Mouse (Mus musculus) retina, adult 2 months (tissue): ENCODE data around the gene Gpr63.
"Not testable (repeated sequence)": the region's sequence is repeated elsewhere in the genome, so short reads cannot be mapped to it uniquely, and the experiment has no call there.

ENCODE experiments used
- DNase-seq: peaks from one replicate; pipeline ENCODE4 v3.0.0-alpha.2; 2012; ENCODE audit warnings: low read depth, low spot score

The Gpr63 gene

DNA sequence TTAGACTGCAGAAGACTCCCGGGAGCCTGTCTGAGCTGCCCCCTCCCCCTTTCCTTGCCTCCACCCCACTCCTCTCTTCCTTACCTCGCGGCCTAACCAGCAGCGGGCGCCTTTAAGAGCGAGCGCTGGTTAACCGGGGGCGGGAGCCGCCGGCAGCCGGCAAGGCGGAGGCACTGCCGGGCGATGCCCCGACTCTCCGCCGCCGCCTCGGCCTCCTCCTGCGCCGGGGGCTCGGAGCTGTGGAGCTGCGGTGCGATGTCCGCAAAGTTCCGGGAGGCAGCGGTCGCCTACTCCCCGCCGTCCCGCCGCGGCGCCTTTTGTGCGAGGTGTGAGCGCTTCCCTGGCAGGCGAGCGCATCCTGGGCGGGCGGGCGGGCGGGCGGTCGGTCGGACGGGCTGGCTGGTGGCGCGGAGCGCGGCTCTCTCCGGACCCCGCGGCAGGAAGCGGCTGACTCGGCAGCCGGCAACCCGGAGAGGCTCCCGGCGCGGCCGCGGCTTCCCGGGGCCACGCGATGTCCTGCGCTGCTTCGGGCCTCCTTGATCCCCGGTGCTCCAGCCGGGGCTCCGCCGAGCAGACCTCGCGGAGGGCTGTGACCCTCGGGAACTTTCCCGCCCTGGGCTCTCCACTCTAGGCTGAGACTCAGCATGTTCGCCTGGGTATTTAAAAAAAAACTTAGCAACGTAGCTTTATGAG lies at the start of gene Gpr63:
Gene Gpr63, plus strand, starts transcription at position 109 of the 693 bp plus-strand sequence.
- peak; percentile 16 for DNase-seq

DNA sequence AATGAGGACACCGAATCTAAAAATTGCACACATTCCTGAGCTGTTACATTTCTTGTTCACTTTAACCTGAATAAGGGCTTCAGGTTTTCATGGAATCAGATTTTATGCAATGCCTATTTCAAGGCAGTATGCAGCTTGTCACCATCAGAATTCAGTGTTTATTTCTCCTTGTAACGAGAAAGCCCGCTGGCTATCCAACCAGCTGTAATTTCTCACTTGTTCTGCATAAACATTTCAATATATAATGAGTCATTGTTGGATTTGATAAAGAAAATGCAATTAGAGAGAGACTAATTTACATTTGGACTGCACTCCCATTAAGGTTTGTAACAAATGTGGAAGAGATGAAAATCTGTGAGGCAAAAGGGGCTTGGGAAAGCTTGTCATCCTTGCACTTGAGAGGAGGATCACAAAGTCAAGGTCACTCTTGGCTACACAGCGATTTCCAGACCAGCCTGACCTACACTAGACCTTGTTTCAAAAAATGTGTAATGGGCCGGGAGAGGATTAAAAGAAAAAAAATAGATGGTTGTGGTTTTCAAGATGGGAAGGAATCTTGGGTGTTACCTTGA lies 46.1 kb upstream of the Gpr63 start:
- no peak for DNase-seq

DNA sequence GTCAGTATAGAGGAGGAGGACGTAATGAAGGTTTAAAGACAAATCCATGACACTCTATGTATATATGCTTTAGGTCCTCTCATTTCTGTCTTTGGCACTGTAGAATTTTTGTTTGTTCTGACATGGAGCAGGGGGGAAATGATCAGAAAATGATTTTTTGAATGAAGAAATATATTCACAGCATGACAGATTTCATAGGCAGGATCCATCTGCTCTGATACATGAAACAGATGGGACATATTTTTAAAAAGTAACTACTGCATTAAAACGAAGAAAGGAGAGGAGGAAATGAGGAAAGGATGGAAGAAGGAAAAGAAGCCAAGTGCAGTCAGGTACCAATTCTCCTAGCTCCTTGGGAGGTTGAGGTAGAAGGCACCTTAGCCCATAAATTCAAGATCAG lies 41.5 kb upstream of the Gpr63 start:
- DNase-seq = no peak

DNA sequence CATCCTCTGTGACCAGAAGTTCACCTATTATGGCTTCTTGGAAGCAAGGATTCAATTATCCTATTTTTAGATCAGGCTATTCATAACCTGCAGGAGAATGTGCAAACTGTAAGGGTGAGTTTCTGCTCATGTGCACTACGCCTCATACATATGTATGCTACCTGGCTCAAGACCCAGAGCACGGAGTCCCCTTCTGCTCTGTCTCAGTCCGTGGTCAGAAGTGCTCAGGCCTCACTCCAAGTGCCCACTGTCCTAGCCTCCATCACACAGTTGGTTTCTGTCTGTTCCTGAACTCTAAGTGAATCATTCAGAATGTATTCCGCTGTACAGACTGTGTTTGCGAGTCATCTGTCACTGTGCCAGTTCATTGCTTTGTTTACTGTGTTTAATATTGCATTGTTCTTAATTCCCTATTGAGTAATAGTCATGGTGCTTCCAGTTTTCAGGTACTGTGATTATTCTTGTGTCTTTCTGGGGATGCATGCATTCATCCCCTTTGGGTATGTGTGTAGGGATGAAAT lies 37.9 kb upstream of the Gpr63 start:
- DNase-seq = no peak

DNA sequence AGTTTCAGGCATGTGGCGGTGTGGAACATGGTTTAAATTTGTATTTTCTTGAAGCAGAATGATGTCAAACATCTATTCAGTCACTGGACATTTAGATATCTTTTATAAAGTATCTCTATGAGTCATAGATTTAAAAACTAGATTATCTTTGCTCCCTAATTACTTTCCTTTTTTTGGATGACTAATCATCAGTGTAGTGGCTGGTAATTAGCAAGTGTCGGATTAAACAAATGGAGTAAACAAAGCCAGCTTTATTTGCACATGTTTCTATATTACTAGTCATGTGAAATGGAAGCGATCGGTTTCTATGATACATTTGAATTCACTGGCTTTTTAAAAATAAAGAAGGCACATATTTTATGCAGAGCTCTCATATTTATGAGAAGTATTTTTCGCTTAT lies 37.3 kb upstream of the Gpr63 start:
- DNase-seq = no peak

DNA sequence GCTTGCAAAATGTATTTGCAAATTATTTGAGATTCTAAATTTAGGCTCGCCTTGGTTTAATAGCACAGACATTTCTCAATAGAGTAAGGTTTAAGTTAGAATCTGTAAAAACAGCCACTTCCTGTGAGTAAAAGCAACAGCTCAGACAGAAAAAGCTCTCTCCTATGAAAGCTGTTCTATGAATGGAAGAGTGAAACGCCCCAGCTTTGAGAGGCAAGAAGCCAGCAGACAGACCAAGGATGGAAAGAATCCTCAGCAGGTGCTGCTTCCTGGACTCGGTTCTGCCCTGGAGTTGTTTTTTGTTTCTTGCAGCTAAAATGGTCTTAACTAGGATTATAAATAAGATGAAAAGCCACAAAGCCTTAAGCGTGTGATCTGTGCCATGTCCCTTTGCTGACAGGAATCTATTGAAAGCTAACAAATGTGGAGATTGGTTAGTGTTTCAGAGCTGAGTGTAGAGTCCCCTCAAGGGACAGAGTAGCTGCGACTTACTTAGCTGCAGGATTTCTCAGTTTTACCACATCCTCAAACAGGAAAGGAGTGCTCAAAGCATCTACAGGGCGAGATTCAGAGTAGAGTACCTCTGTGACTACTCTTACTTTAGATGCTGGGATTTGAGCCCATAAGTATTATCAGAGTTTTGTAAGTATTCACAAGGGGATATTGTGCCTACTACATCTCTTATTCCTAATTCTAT lies 23.3 kb upstream of the Gpr63 start:
- DNase-seq = no peak

DNA sequence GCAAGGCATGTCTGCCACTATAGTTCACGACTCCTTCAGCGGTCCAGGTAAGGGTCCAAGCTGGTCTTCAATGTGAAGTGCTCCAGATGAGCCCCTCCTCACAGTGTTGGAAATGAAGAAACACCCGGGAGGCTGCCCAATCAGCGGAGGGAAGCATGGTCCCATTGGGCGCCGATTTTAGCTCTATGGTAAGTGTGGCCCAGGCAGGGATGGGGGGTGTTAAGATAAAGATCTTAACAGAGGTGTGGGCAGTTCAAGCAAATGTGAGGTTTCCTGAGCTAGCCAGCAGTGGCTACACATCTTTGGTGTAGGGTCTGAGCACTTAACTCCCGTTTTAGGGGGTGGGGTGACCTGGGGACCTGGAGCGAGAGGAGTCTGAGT lies 299 bp upstream of the Gpr63 start:
- no peak for DNase-seq

DNA sequence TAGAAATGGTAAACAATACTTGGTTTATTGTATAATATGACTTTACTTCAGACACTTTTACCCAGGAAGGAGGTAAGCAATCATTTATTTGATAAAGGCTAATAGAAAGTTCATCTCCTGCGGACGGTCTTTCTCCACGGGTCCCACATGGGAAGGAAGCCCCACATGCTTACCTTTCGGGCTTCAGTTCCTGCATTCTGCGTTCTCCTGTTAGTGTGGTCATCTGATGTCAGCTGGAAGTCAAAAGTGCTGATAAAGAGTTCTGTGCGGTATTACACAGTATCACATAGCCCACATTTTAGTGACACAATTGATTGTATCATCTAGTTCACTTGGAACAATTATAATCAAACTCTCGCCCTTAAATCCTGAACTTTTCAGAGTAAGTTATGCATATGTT lies 1.0 kb downstream of the Gpr63 start:
- no peak for DNase-seq

DNA sequence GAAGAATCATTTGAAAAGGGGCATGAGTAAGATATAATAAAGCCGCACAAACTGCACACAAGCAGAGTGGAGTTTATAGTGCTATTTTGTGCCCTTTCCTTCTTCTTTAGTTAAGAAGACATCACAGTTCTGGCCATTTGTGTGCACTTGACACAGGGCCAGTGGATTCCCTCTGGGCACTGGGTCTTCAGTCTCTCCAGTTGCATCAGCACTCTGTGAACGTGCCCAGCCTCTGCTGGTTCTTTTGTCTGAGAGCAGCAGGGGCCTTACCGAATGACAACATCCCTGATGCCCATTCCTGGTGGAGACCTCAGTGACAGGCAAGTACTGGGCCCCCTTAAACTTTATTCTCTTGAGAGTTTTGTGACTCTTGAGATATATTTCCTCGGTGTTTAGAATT lies 12.4 kb downstream of the Gpr63 start:
- no peak for DNase-seq

DNA sequence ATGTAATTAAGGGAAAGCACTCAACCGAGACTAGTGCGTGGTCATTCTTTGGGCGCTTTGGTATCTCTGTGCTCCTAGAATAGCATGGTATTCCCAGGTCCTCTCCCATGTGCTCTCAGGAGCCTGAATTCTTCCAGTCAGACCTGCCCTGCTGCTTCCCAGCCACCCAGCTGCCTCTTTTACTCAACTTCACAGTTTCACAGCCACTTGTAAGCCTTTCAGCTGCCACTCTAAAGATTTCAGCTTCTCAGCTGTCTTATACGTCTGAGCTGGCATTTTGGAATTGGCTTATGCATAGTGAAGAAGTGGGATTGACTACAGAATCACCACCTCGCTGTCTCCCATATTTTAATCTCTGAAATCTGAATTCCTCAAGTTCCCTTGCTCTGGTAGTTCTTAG lies 19.4 kb downstream of the Gpr63 start:
- DNase-seq = no peak

DNA sequence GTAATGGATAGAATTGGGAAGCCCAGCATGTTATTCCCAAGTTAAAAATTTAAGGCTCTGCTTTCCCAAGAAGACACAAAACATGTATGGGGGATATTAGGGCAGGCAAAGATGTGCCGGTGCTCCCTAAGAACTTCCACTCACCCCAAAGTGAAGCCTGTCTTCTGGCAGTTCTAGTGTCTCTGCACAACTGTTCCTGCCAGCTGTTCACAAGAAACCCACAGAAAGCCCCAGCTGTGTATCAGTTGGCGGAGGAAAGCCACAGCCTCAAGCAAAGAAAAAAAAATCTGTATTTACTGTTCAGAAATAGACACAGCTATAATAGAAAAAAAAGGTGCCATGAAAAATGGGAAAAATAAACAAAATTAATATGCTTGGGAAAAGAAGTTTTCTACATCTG lies 25.3 kb downstream of the Gpr63 start:
- no peak for DNase-seq

DNA sequence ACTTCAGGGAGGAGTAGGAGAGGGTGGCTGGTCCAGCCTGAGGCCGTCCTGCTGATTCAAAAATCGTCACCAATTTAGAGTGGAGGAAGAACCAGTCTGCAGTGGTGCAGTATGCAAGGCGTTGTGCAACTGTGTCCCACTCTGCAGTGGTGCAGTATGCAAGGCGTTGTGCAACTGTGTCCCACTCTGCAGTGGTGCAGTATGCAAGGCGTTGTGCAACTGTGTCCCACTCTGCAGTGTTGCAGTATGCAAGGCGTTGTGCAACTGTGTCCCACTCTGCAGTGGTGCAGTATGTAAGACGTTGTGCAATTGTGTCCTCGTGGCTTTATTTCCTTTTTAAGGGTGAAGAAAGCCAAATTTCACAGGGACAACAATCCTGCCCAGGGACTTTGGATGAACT lies 43.1 kb downstream of the Gpr63 start:
- DNase-seq = not testable (repeated sequence)

DNA sequence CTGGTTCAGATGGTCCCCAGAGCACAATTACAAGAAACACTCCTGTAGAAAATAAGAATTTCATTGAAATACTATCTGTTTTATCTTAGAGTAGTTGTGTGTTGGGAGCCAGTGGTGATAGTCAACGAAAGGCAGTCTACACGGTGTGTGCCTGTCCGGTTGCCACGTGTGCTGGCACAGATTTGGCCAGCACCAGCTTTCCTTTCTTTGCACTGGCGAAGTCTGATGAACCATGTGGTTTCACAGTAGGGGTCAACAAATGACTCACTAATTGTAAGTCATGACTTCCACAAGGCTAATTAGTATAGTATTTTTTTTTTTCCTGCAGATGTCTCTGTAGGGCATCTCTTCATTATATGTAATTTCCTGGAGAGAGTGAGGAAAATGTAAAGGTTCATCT lies 45.6 kb downstream of the Gpr63 start:
- DNase-seq = no peak

DNA sequence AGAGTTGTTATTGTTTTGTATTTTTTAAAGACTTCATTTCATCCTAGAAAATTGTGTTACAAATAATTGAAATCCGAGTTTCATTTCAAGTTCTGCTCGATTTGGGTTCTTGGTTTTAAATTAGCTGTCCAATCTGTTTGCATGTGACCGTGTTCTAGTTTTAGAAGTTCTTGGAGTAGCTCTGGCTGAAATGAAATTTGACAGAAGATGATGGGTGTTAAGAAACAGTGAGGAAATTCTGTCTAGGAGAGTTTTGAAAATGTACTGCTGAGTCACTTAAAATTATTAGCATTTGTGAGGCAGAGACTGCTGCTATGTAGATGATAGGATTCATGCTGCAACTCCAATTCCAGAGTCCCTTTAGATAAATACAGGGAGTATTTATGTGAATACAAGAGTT lies 46.5 kb downstream of the Gpr63 start:
- DNase-seq = no peak

DNA sequence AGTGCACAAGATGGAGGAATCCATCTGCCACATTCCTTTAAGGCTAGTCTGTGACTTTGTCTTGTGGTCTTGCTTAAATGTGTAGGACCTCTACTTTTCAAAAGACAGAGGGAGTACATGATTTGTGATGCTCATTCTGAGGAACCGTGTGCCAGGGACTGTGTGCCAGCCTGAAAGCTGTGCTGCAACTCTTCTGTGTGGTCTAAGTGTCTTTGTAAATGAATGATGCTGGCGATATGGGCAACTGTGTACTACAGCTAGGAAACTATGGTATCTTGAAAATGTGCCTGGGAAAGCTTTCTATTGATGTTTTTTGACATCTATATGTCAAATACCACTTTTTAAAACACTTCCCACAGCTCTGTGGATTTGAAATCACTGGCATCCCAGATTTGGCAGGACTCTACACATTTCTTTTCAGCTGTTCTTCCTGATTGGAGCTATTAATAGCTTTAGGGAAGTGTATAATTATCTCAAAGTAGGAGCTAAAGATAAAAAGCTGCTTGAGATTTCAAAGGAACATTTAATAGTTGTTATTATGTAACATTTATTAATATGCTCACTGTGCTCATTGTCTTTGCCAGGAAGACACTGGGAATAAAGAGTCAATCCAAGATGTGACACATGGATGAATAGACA lies 48.9 kb downstream of the Gpr63 start:
- DNase-seq = no peak

DNA sequence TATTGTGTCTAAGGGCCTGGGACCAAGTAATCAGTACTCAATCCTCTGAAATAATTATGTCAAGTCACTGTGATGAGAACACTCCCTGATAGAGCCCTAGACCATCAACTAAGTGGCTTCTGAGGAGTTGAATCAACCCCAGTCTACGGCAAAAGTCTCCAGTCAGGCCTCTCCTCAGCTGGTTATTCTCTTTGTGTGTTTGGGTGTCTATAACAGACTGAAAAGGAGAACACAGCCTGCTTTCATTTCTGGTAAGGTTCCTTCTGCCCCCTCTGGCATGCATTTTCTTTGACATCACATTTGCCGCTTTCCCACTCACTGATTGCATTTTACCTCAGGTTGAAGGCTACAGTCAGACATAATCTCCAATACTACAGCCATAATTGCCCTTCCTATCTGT lies 62.0 kb downstream of the Gpr63 start:
- DNase-seq = no peak

DNA sequence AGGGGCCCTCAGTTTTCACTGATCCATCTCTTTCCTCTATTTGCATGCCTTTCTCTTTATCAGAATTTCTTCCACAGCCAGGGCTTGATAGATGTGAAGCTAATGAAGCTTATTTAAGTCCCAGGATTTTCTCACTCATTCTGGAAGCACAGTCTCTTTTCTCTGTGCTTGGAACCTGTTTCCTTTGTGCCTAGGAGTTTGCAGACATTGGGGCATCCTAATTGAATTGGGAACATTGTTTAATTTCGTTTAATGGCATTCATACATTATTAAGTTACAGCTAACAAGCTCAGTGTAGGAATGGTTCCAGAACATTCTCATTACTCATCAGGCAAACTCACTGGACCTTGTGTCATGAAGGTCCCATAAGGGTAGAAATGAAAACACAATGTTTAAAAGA lies 62.5 kb downstream of the Gpr63 start:
- no peak for DNase-seq

DNA sequence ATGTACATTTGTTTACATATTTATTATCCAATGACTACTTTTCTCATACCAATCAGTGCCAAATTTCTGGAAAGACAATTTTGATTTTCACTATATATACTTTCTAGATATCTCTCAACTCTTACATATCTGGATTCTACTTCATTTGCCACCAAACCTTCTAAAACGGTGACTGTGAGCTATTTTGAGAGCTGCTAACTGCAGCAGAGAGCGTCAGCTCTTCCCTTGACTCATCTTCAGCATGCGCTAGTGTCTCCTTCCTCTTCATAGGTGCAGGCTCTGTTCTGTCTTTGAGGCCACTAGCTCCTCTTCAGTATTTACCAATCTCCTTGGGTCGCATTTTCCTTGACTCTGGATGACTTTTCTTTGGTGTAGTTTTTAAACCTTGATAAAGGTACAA lies 63.7 kb downstream of the Gpr63 start:
- no peak for DNase-seq

DNA sequence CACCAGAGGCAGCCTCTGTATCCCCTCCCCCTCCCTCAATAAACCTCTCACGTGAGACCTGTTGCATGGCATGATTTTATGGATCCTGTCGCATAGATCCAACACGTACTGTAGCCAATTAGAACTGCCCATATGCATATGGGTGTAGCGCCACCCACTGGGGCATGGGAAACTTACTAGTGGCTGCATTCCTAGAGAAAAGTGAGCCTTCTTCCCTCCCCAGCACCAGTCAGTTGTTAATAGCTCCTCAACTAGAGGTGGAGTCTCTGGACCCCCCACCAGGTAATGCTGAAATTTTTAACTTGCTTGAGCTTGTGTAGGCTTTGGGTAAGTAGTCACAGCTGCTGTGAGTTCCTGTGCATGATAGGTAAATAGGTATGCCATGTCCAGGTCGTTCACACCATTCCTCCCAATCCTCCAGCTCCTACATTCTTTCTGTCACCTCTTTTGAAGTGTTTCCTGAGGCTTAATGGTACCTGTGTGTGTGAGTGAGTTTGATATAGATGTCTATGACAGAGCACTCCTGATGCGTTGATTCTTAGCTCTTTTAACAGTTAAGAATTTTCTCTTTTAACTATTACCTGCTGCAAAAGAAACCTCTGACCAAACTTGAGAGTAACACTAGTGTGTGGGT lies 69.1 kb downstream of the Gpr63 start:
- no peak for DNase-seq

DNA sequence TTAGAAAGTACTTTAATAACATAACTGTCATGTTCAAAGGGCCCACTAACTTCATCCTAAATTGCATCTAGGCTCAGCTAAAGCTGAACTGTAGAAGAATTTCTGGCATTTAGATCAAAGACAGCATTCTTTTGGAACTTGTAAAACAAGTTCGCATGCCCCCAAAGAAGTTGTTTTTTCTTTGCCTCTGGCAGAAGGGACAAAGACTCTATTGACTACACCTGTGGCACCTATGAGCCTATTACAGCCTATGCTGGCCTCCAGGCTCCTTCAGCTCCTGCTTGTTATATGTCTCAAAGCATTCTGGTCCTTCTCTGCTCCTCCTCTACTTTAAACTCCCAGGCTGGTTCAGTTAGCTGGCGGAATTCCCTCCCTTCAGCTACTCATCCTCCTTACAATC lies 69.6 kb downstream of the Gpr63 start:
- no peak for DNase-seq

DNA sequence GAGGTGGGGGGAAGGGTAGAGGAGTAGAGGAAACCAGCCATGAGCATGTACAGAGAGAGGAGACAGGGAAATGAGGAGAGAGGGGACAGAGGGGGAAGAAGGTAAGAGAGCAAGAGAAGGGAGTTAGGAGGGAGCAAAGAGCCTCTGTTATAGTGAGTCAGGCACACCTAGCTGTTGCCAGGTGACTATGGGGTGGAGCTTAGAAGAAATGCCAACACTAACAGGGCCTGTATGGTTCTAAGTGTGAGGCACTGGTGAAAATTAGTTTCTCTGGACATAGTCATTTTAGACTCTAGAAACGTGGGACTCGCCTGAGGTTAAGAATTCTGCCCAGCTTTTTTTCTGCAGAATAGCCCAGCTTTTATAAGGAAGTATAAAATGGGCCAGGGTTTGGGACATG lies 71.1 kb downstream of the Gpr63 start:
- DNase-seq = no peak

DNA sequence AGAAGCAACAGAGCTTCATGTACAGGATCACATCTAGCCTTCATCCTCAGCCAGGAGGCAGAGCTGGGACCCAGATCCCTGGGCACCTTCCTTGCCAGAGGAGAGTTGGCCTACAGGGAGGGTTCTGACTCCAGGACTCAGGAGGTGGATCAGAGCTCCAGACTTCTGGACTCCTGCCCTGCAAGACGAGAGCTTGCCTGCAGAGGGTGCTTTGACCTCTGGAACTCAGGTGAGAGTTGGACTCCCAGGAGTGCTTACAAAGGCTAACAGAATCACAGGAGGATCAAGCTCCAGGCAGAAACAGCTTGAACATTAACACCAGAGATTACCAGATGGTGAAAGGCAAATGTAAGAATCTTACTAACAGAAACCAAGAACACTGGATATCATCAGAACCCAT lies 89.3 kb downstream of the Gpr63 start:
- not testable (repeated sequence) for DNase-seq
